Mouse (Mus musculus): ENCODE data around the gene Cdk6. TPM values are rescaled to one million over a fixed set of nuclear protein-coding genes. Genes with fewer than 3 reads are reported as not detected.

Gene Cdk6
- total and polyA plus RNA-seq, 3 experiments: 40.4 to 171 (median 50.8) TPM

- H3K4me2 ChIP-seq (ENCODE audit: insufficient read depth, low read depth, poor library complexity, severe bottlenecking): peak within 1 kb of the TSS; percentile 67
- no peaks in the 10 kb centered on the region for H3K27me3 ChIP-seq (replicated peaks)
- peaks cover 47% of the 10 kb centered on the region for H3K79me2 ChIP-seq (replicated peaks; ENCODE audit: control insufficient read depth, extremely low read depth, insufficient read depth, poor library complexity, severe bottlenecking)
- peak within 1 kb of the TSS; percentile 90 for H3K9ac ChIP-seq (ENCODE audit: insufficient read depth, low read depth)
- peak; percentile 88 for DNase-seq (ENCODE audit: extremely low read depth)
- H3K4me3 ChIP-seq (replicated peaks in 1 of 3; ENCODE audit: low read depth in 2 of 3, low read length in 2 of 3, poor library complexity in 1 of 3): peak within 1 kb of the TSS; percentile 90 to 96 (median 93)
- dilution Hi-C loops (cut with MboI; ENCODE audit: extremely low pct_ligation_motif_present, extremely low pct_unique_long_range_greater_than_20kb, low sequenced_read_pairs): no loop called here
- peaks cover 12 to 30% of the 10 kb centered on the region in 2 experiments for H3K36me3 ChIP-seq (replicated peaks in 1 of 2; ENCODE audit: control insufficient read depth in 1 of 2, insufficient read depth in 1 of 2, low read length in 1 of 2)
- peaks cover 12 to 41% of the 10 kb centered on the region in 2 experiments for H3K4me1 ChIP-seq (ENCODE audit: control insufficient read depth in 1 of 2, insufficient read depth in 2 of 2)
- TF ChIP-seq POLR2A (IDR thresholded peaks at IDR 0.05; ENCODE audit: low read depth, low read length) (peak; percentile 94), ZC3H11A (IDR thresholded peaks at IDR 0.05; ENCODE audit: low read depth, low read length) (no peak), RAD21 (IDR thresholded peaks at IDR 0.05; ENCODE audit: low read depth, low read length) (no peak; the same call in 1 of the 2 replicates), ELF1 (IDR thresholded peaks at IDR 0.05; ENCODE audit: low read depth, low read length) (peak; percentile 52), ZNF384 (IDR thresholded peaks at IDR 0.05; ENCODE audit: low read depth, low read length) (0 out of 2 replicates have a peak, but pooled peaks have one; percentile 19), MXI1 (IDR thresholded peaks at IDR 0.05; ENCODE audit: low read depth, low read length) (peak; percentile 76), EP300 (IDR thresholded peaks at IDR 0.05; ENCODE audit: low read length) (no peak), CHD1 (IDR thresholded peaks at IDR 0.05; ENCODE audit: low read depth, low read length) (no peak), CTCF (conservative IDR thresholded peaks at IDR 0.05 in 1 of 2, IDR thresholded peaks at IDR 0.05 in 1 of 2; ENCODE audit: low read depth in 2 of 2, low read length in 2 of 2) (peak; percentile 49 to 89), RCOR1 (conservative IDR thresholded peaks at IDR 0.05; ENCODE audit: low read depth, low read length) (no peak), TCF12 (IDR thresholded peaks at IDR 0.05; ENCODE audit: low read depth, low read length) (peak; percentile 93), MAFK (IDR thresholded peaks at IDR 0.05; ENCODE audit: insufficient replicate concordance, low read length) (no peak), SMC3 (IDR thresholded peaks at IDR 0.05; ENCODE audit: low read depth, low read length) (peak; percentile 53; the same call in 1 of the 2 replicates), CHD2 (IDR thresholded peaks at IDR 0.05; ENCODE audit: low read length) (no peak), HCFC1 (IDR thresholded peaks at IDR 0.05; ENCODE audit: low read depth, low read length) (peak; percentile 83), SIN3A (IDR thresholded peaks at IDR 0.05; ENCODE audit: low read length) (no peak), MYC (IDR thresholded peaks at IDR 0.05; ENCODE audit: low read depth, low read length) (no peak), USF2 (conservative IDR thresholded peaks at IDR 0.05; ENCODE audit: low read depth, low read length) (no peak), GABPA (IDR thresholded peaks at IDR 0.05; ENCODE audit: insufficient replicate concordance, low read depth, low read length) (peak; percentile 88), POLR2AphosphoS2 (IDR thresholded peaks at IDR 0.05; ENCODE audit: low read depth, low read length) (0 out of 2 replicates have a peak, but pooled peaks have one; percentile 61), USF1 (IDR thresholded peaks at IDR 0.05; ENCODE audit: low read depth, low read length) (no peak), ZKSCAN1 (IDR thresholded peaks at IDR 0.05; ENCODE audit: borderline replicate concordance, low read depth, low read length) (no peak), NRF1 (IDR thresholded peaks at IDR 0.05; ENCODE audit: low read depth, low read length) (peak; percentile 83), ETS1 (conservative IDR thresholded peaks at IDR 0.05; ENCODE audit: low read depth, low read length) (no peak), UBTF (IDR thresholded peaks at IDR 0.05; ENCODE audit: low read depth, low read length) (peak; percentile 59; the same call in 1 of the 2 replicates), JUN (IDR thresholded peaks at IDR 0.05; ENCODE audit: insufficient read depth, low read depth, low read length) (no peak), BHLHE40 (IDR thresholded peaks at IDR 0.05; ENCODE audit: low read depth, low read length) (no peak; the same call in 1 of the 2 replicates), MAX (IDR thresholded peaks at IDR 0.05; ENCODE audit: low read length) (no peak), KAT2A (IDR thresholded peaks at IDR 0.05; ENCODE audit: insufficient replicate concordance, low read length) (peak; percentile 47; the same call in 1 of the 2 replicates), MAZ (IDR thresholded peaks at IDR 0.05; ENCODE audit: low read depth, low read length) (no peak), E2F4 (IDR thresholded peaks at IDR 0.05; ENCODE audit: insufficient replicate concordance, low read depth, low read length) (no peak), IRF4 (IDR thresholded peaks at IDR 0.05; ENCODE audit: low read depth, low read length) (peak; percentile 74), JUND (conservative IDR thresholded peaks at IDR 0.05; ENCODE audit: low read depth, low read length) (no peak), TBP (conservative IDR thresholded peaks at IDR 0.05; ENCODE audit: low read depth, low read length) (peak; percentile 83), NELFE (IDR thresholded peaks at IDR 0.05; ENCODE audit: low read depth, low read length) (peak; percentile 87), MEF2A (IDR thresholded peaks at IDR 0.05; ENCODE audit: borderline replicate concordance, low read depth, low read length) (peak; percentile 69; the same call in 1 of the 2 replicates), ZMIZ1 (IDR thresholded peaks at IDR 0.05; ENCODE audit: low read depth, low read length) (peak; percentile 80; the same call in 1 of the 2 replicates), PAX5 (IDR thresholded peaks at IDR 0.05; ENCODE audit: low read length) (no peak)
- H3K9me3 ChIP-seq (replicated peaks; ENCODE audit: low read length): no peaks in the 10 kb centered on the region
- in situ Hi-C loops (cut with MboI; ENCODE audit: low pct_ligation_motif_present, low pct_unique_long_range_greater_than_20kb, low sequenced_read_pairs): no loop called here
- H3K27ac ChIP-seq (ENCODE audit: insufficient read depth, low read depth): peak within 1 kb of the TSS; percentile 69
Observed at GRCm38 (mm10) chr5:3543629-3544479, 202.6 kb downstream of the Cdk6 start, which contains the start of gene Fam133b. TSS of gene Fam133b (plus strand) at chr5:3543833.

Measured in CH12.LX (cell line).